Mouse (Mus musculus) left cerebral cortex, adult 8-10 months (tissue): ENCODE results near the gene Pdzd7. TPM values are rescaled to one million over a fixed set of nuclear protein-coding genes. Genes with fewer than 3 reads are reported as not detected.
A peak's percentile ranks its signal among the peaks of the same experiment; 100 is the strongest.

Experiments used
- DNase-seq, 2 experiments: peaks; one replicate each; pipeline ENCODE4 v3.0.0; 2022; ENCODE audit warnings: low spot score in 2 of 2
- total RNA-seq, 4 experiments: library from RNA; stranded (reverse); gene quantifications; 2 replicates each; pipeline ENCODE4 v1.2.4; 2022

Gene Pdzd7
- total RNA-seq, 4 experiments from 2014 or later: 5.5 to 6.2 (median 5.7) TPM

GRCm38 (mm10) chr19:45013581-45014225 is 31.8 kb downstream of the Pdzd7 start:
- DNase-seq: no peak

GRCm38 (mm10) chr19:45012636-45013035 is 32.9 kb downstream of the Pdzd7 start:
- peak in 1 of 2 experiments; percentile 13 for DNase-seq

GRCm38 (mm10) chr19:45012219-45012618 is 33.3 kb downstream of the Pdzd7 start:
- DNase-seq: no peak

- no peak for DNase-seq
Observed at GRCm38 (mm10) chr19:45010646-45011045, 34.9 kb downstream of the Pdzd7 start.

GRCm38 (mm10) chr19:45007425-45008191 is 37.9 kb downstream of the Pdzd7 start:
- DNase-seq: no peak

- DNase-seq: no peak
Observed at GRCm38 (mm10) chr19:45007021-45007420, 38.5 kb downstream of the Pdzd7 start.

- peak; percentile 97 for DNase-seq
Observed at GRCm38 (mm10) chr19:45005957-45006712, 39.4 kb downstream of the Pdzd7 start, which contains the start of gene Mrpl43. TSS of gene Mrpl43 (minus strand) at chr19:45006442.

- DNase-seq: no peak
Observed at GRCm38 (mm10) chr19:45005444-45005843, 40.1 kb downstream of the Pdzd7 start, which contains the start of gene Twnk. TSS of gene Twnk (plus strand) at chr19:45005663.

GRCm38 (mm10) chr19:45003740-45004516 is 41.6 kb downstream of the Pdzd7 start:
- no peak for DNase-seq

- DNase-seq: no peak
Observed at GRCm38 (mm10) chr19:45002301-45002700, 43.2 kb downstream of the Pdzd7 start.

GRCm38 (mm10) chr19:44999647-45000046 is 45.9 kb downstream of the Pdzd7 start:
- DNase-seq: no peak

- no peak for DNase-seq
Observed at GRCm38 (mm10) chr19:44997786-44998185, 47.7 kb downstream of the Pdzd7 start.

- DNase-seq: no peak
Observed at GRCm38 (mm10) chr19:44992712-44993111, 52.8 kb downstream of the Pdzd7 start.

- DNase-seq: no peak
Observed at GRCm38 (mm10) chr19:44992246-44992645, 53.3 kb downstream of the Pdzd7 start.

GRCm38 (mm10) chr19:44991031-44991430 is 54.5 kb downstream of the Pdzd7 start:
- DNase-seq: no peak

- DNase-seq: no peak
Observed at GRCm38 (mm10) chr19:44989567-44990495, 55.7 kb downstream of the Pdzd7 start.

- DNase-seq: no peak
Observed at GRCm38 (mm10) chr19:44988831-44989566, 56.5 kb downstream of the Pdzd7 start, which contains the start of gene Sema4g. TSS of gene Sema4g (plus strand) at chr19:44989101.

GRCm38 (mm10) chr19:44988321-44988720 is 57.2 kb downstream of the Pdzd7 start:
- DNase-seq: no peak

- DNase-seq: no peak
Observed at GRCm38 (mm10) chr19:44987851-44988250, 57.7 kb downstream of the Pdzd7 start.
